Mouse (Mus musculus): ENCODE data around the gene Lenep.
"Not testable (repeated sequence)": the region's sequence is repeated elsewhere in the genome, so short reads cannot be mapped to it uniquely, and the experiment has no call there.

Lenep gene

GRCm38 (mm10) chr3:89402693-89403092 is at the start of gene Lenep:
Lenep (minus strand) TSS chr3:89402793.
- in situ Hi-C loops (cut with MboI; ENCODE audit: low sequenced_read_pairs): no loop called here

- in situ Hi-C loops (cut with MboI; ENCODE audit: low sequenced_read_pairs): no loop called here
Observed at GRCm38 (mm10) chr3:89451916-89452315, 49.3 kb upstream of the Lenep start.

- in situ Hi-C loops (cut with MboI; ENCODE audit: low sequenced_read_pairs): no loop called here
Observed at GRCm38 (mm10) chr3:89449541-89449940, 46.9 kb upstream of the Lenep start.

- in situ Hi-C loops (cut with MboI; ENCODE audit: low sequenced_read_pairs): no loop called here
Observed at GRCm38 (mm10) chr3:89448720-89449537, 46.3 kb upstream of the Lenep start.

- in situ Hi-C loops (cut with MboI; ENCODE audit: low sequenced_read_pairs): no loop called here
Observed at GRCm38 (mm10) chr3:89440691-89441090, 38.1 kb upstream of the Lenep start.

- in situ Hi-C loops (cut with MboI; ENCODE audit: low sequenced_read_pairs): no loop called here
Observed at GRCm38 (mm10) chr3:89437269-89437668, 34.7 kb upstream of the Lenep start.

GRCm38 (mm10) chr3:89436176-89437113 is 33.9 kb upstream of the Lenep start, which contains the start of gene Pbxip1:
Pbxip1 (plus strand) TSS chr3:89436706.
- in situ Hi-C loops (cut with MboI; ENCODE audit: low sequenced_read_pairs): no loop called here

- in situ Hi-C loops (cut with MboI; ENCODE audit: low sequenced_read_pairs): no loop called here
Observed at GRCm38 (mm10) chr3:89435041-89435440, 32.4 kb upstream of the Lenep start.

GRCm38 (mm10) chr3:89434532-89434931 is 31.9 kb upstream of the Lenep start:
- in situ Hi-C loops (cut with MboI; ENCODE audit: low sequenced_read_pairs): no loop called here

GRCm38 (mm10) chr3:89432606-89433005 is 30.0 kb upstream of the Lenep start:
- in situ Hi-C loops (cut with MboI; ENCODE audit: low sequenced_read_pairs): no loop called here

- in situ Hi-C loops (cut with MboI; ENCODE audit: low sequenced_read_pairs): no loop called here
Observed at GRCm38 (mm10) chr3:89430171-89431159, 27.9 kb upstream of the Lenep start, which contains the start of gene Pygo2. Pygo2 (plus strand) TSS chr3:89430214.

GRCm38 (mm10) chr3:89429021-89429420 is 26.4 kb upstream of the Lenep start:
- in situ Hi-C loops (cut with MboI; ENCODE audit: low sequenced_read_pairs): not testable (repeated sequence)

- in situ Hi-C loops (cut with MboI; ENCODE audit: low sequenced_read_pairs): no loop called here
Observed at GRCm38 (mm10) chr3:89425876-89426275, 23.3 kb upstream of the Lenep start.

GRCm38 (mm10) chr3:89425141-89425525 is 22.5 kb upstream of the Lenep start:
- in situ Hi-C loops (cut with MboI; ENCODE audit: low sequenced_read_pairs): no loop called here

- in situ Hi-C loops (cut with MboI; ENCODE audit: low sequenced_read_pairs): no loop called here
Observed at GRCm38 (mm10) chr3:89424416-89425140, 22.0 kb upstream of the Lenep start.

- in situ Hi-C loops (cut with MboI; ENCODE audit: low sequenced_read_pairs): no loop called here
Observed at GRCm38 (mm10) chr3:89422556-89423205, 20.1 kb upstream of the Lenep start.

- in situ Hi-C loops (cut with MboI; ENCODE audit: low sequenced_read_pairs): no loop called here
Observed at GRCm38 (mm10) chr3:89421810-89422473, 19.3 kb upstream of the Lenep start.

- in situ Hi-C loops (cut with MboI; ENCODE audit: low sequenced_read_pairs): no loop called here
Observed at GRCm38 (mm10) chr3:89421002-89421774, 18.6 kb upstream of the Lenep start.

Measured in CH12F3 (cell line).